Mouse (Mus musculus) macrophage (primary cell): ENCODE results near the gene Magi2. TPM values are rescaled to one million over a fixed set of nuclear protein-coding genes. Genes with fewer than 3 reads are reported as not detected.
"Not testable (repeated sequence)": the region's sequence is repeated elsewhere in the genome, so short reads cannot be mapped to it uniquely, and the experiment has no call there.

Experiments used
- H3K27ac ChIP-seq: fragments of 350-480 bp; formaldehyde crosslinking; 2 replicates; pipeline ENCODE4 v1.9.0; 2021
- H3K36me3 ChIP-seq: fragments of 350-480 bp; formaldehyde crosslinking; 2 replicates; pipeline ENCODE4 v1.9.0; 2021; ENCODE audit errors: inconsistent target
- H3K4me3 ChIP-seq: fragments of 350-480 bp; formaldehyde crosslinking; 2 replicates; pipeline ENCODE4 v1.9.0; 2021; ENCODE audit errors: inconsistent target
- H3K79me2 ChIP-seq: fragments of 350-480 bp; formaldehyde crosslinking; 2 replicates; pipeline ENCODE4 v1.9.0; 2021; ENCODE audit errors: inconsistent target
- WGBS: methylation state at CpG from one replicate; pipeline ENCODE4 v1.1.7; 2026; ENCODE audit warnings: inconsistent platforms; ENCODE audit not compliant: missing documents; 5-methylcytosine and 5-hydroxymethylcytosine counted together
- polyA plus RNA-seq: library from polyadenylated mRNA; stranded (reverse); fragments of 250-400 nt; gene quantifications from 3 replicates; pipeline ENCODE4 v1.2.4, GENCODE M21; 2018; ENCODE audit warnings: inconsistent platforms

Magi2 gene
- polyA plus RNA-seq, 1 experiment from 2014 or later = 0.43 TPM

- WGBS = 80% methylated on average over 2 of the region's 2 CpGs
- Histone ChIP-seq H3K36me3 (no peaks in the 10 kb centered on the region), H3K79me2 (no peaks in the 10 kb centered on the region), H3K4me3 (no peak overlapping the region), H3K27ac (no peak overlapping the region)
Measured at GRCm38 (mm10) chr5:20491911-20492310, 1265.1 kb downstream of the Magi2 start.

GRCm38 (mm10) chr5:20492679-20493078 lies 1265.8 kb downstream of the Magi2 start:
- 91% methylated on average over 6 of the region's 7 CpGs for WGBS
- no peaks in the 10 kb centered on the region for H3K36me3 ChIP-seq
- H3K4me3 ChIP-seq = no peak overlapping the region
- no peaks in the 10 kb centered on the region for H3K79me2 ChIP-seq
- H3K27ac ChIP-seq = no peak overlapping the region

- Histone ChIP-seq H3K79me2 (no peaks in the 10 kb centered on the region), H3K36me3 (no peaks in the 10 kb centered on the region), H3K27ac (no peak overlapping the region), H3K4me3 (no peak overlapping the region)
- 16% methylated on average over 6 of the region's 6 CpGs for WGBS
Measured at GRCm38 (mm10) chr5:20494010-20494409, 1267.2 kb downstream of the Magi2 start.

GRCm38 (mm10) chr5:20496924-20497323 lies 1270.1 kb downstream of the Magi2 start:
- WGBS = 61% methylated on average over 8 of the region's 8 CpGs
- H3K36me3 ChIP-seq = no peaks in the 10 kb centered on the region
- no peak overlapping the region for H3K27ac ChIP-seq
- H3K4me3 ChIP-seq = no peak overlapping the region
- H3K79me2 ChIP-seq = no peaks in the 10 kb centered on the region

- 70% methylated on average over 9 of the region's 9 CpGs for WGBS
- Histone ChIP-seq H3K27ac (no peak overlapping the region), H3K79me2 (no peaks in the 10 kb centered on the region), H3K4me3 (no peak overlapping the region), H3K36me3 (no peaks in the 10 kb centered on the region)
Measured at GRCm38 (mm10) chr5:20499031-20499600, 1272.3 kb downstream of the Magi2 start.

- 41% methylated on average over 5 of the region's 5 CpGs for WGBS
- no peak overlapping the region for H3K27ac ChIP-seq
- H3K4me3 ChIP-seq = no peak overlapping the region
- H3K79me2 ChIP-seq = no peaks in the 10 kb centered on the region
- no peaks in the 10 kb centered on the region for H3K36me3 ChIP-seq
Measured at GRCm38 (mm10) chr5:20508609-20509008, 1281.8 kb downstream of the Magi2 start.

- 80% methylated on average over 6 of the region's 6 CpGs for WGBS
- no peaks in the 10 kb centered on the region for H3K79me2 ChIP-seq
- no peak overlapping the region for H3K27ac ChIP-seq
- H3K36me3 ChIP-seq = no peaks in the 10 kb centered on the region
- H3K4me3 ChIP-seq = no peak overlapping the region
Measured at GRCm38 (mm10) chr5:20509606-20510005, 1282.8 kb downstream of the Magi2 start.

GRCm38 (mm10) chr5:20512377-20513126 lies 1285.7 kb downstream of the Magi2 start:
- H3K4me3 ChIP-seq = no peak overlapping the region
- H3K36me3 ChIP-seq = no peaks in the 10 kb centered on the region
- H3K79me2 ChIP-seq = no peaks in the 10 kb centered on the region
- WGBS = 47% methylated on average over 16 of the region's 16 CpGs
- H3K27ac ChIP-seq = no peak overlapping the region

GRCm38 (mm10) chr5:20521639-20522038 lies 1294.8 kb downstream of the Magi2 start:
- H3K36me3 ChIP-seq = no peaks in the 10 kb centered on the region
- no peaks in the 10 kb centered on the region for H3K79me2 ChIP-seq
- 89% methylated on average over 9 of the region's 9 CpGs for WGBS
- no peak overlapping the region for H3K4me3 ChIP-seq
- no peak overlapping the region for H3K27ac ChIP-seq

- H3K4me3 ChIP-seq = no peak overlapping the region
- H3K79me2 ChIP-seq = no peaks in the 10 kb centered on the region
- no peaks in the 10 kb centered on the region for H3K36me3 ChIP-seq
- H3K27ac ChIP-seq = no peak overlapping the region
- WGBS = 95% methylated on average over 12 of the region's 13 CpGs
Measured at GRCm38 (mm10) chr5:20522047-20522446, 1295.2 kb downstream of the Magi2 start.

GRCm38 (mm10) chr5:20523776-20524175 lies 1296.9 kb downstream of the Magi2 start:
- no peaks in the 10 kb centered on the region for H3K79me2 ChIP-seq
- H3K27ac ChIP-seq = no peak overlapping the region
- no peaks in the 10 kb centered on the region for H3K36me3 ChIP-seq
- H3K4me3 ChIP-seq = no peak overlapping the region

GRCm38 (mm10) chr5:20526588-20526987 lies 1299.8 kb downstream of the Magi2 start:
- H3K36me3 ChIP-seq, H3K4me3 ChIP-seq, H3K27ac ChIP-seq, H3K79me2 ChIP-seq: not testable (repeated sequence)
- 67% methylated on average over 1 of the region's 4 CpGs for WGBS

GRCm38 (mm10) chr5:20536544-20536943 lies 1309.7 kb downstream of the Magi2 start:
- H3K4me3 ChIP-seq = no peak overlapping the region
- H3K27ac ChIP-seq = no peak overlapping the region
- no peaks in the 10 kb centered on the region for H3K79me2 ChIP-seq
- no peaks in the 10 kb centered on the region for H3K36me3 ChIP-seq
- 83% methylated on average over 3 of the region's 3 CpGs for WGBS

- Histone ChIP-seq H3K4me3 (no peak overlapping the region), H3K36me3 (no peaks in the 10 kb centered on the region), H3K27ac (no peak overlapping the region), H3K79me2 (no peaks in the 10 kb centered on the region)
- WGBS = 93% methylated on average over 8 of the region's 8 CpGs
Measured at GRCm38 (mm10) chr5:20537369-20538022, 1310.7 kb downstream of the Magi2 start.

GRCm38 (mm10) chr5:20544374-20544773 lies 1317.5 kb downstream of the Magi2 start:
- no peaks in the 10 kb centered on the region for H3K36me3 ChIP-seq
- no peak overlapping the region for H3K4me3 ChIP-seq
- H3K27ac ChIP-seq = no peak overlapping the region
- WGBS = 78% methylated on average over 5 of the region's 5 CpGs
- no peaks in the 10 kb centered on the region for H3K79me2 ChIP-seq
